Mouse (Mus musculus) limb, embryonic 14.5 days (tissue): Measurements from ENCODE around the gene Rnf169. TPM values are rescaled to one million over a fixed set of nuclear protein-coding genes. Genes with fewer than 3 reads are reported as not detected.

Experiments used
- ATAC-seq: fragments of 200-750 bp; cut with Nextera tagmentation; 2 replicates; pipeline ENCODE4 v1.8.0; 2017; ENCODE audit warnings: low read depth, moderate number of reproducible peaks, moderate TSS enrichment; ENCODE audit not compliant: low FRiP score
- DNase-seq: peaks from one replicate; pipeline ENCODE4 v3.0.0-alpha.2; 2015; ENCODE audit warnings: low spot score
- H3K27ac ChIP-seq: fragments of 300-500 bp; sonication (generic); replicated peaks from 2 replicates; pipeline ENCODE4 v1.5.1; 2014; ENCODE audit warnings: low read depth, mild to moderate bottlenecking, low read length, moderate library complexity, mixed read lengths
- H3K27me3 ChIP-seq: fragments of 300-500 bp; sonication (generic); 2 replicates; pipeline ENCODE4 v1.6.1; 2014; ENCODE audit warnings: low read length, mixed read lengths; ENCODE audit not compliant: control insufficient read depth, insufficient read depth
- H3K36me3 ChIP-seq: fragments of 300-500 bp; sonication (generic); 2 replicates; pipeline ENCODE4 v1.6.1; 2014; ENCODE audit warnings: mild to moderate bottlenecking, low read length, moderate library complexity, mixed read lengths; ENCODE audit not compliant: control insufficient read depth, insufficient read depth
- H3K4me1 ChIP-seq: fragments of 300-500 bp; sonication (generic); 2 replicates; pipeline ENCODE4 v1.6.1; 2014; ENCODE audit warnings: antibody characterized with exemption, low read length, mixed read lengths; ENCODE audit not compliant: control insufficient read depth, insufficient read depth
- H3K4me2 ChIP-seq: fragments of 300-500 bp; sonication (generic); replicated peaks from 2 replicates; pipeline ENCODE4 v1.6.1; 2014; ENCODE audit warnings: low read depth, mild to moderate bottlenecking, low read length, moderate library complexity; ENCODE audit not compliant: severe bottlenecking
- H3K4me3 ChIP-seq: fragments of 300-500 bp; sonication (generic); replicated peaks from 2 replicates; pipeline ENCODE4 v1.5.1; 2014; ENCODE audit warnings: low read length
- H3K9ac ChIP-seq: fragments of 300-500 bp; sonication (generic); 2 replicates; pipeline ENCODE4 v1.6.1; 2014; ENCODE audit warnings: mild to moderate bottlenecking, low read depth, low read length, moderate library complexity; ENCODE audit not compliant: severe bottlenecking
- H3K9me3 ChIP-seq: fragments of 300-500 bp; sonication (generic); 2 replicates; pipeline ENCODE4 v1.6.1; 2016; ENCODE audit warnings: low read length; ENCODE audit not compliant: control insufficient read depth
- POLR2A ChIP-seq: fragments of 200-500 bp; IDR thresholded peaks from 2 replicates; pipeline ENCODE4 v1.8.0; 2012; ENCODE audit warnings: inconsistent platforms, mild to moderate bottlenecking, moderate library complexity, borderline replicate concordance; ENCODE audit not compliant: insufficient read depth, insufficient read length; ENCODE audit errors: extremely low read depth
- WGBS: fragments of 180-500 bp; shearing (Covaris S2); extraction: QIAGEN DNeasy Blood & Tissue Kit; methylation state at CpG from one replicate; pipeline ENCODE4 v1.1.7; 2014; 5-methylcytosine and 5-hydroxymethylcytosine counted together
- polyA plus RNA-seq, 2 experiments: library from polyadenylated mRNA; depleted of rRNA in 1 of 2; stranded (reverse) in 1 of 2; unstranded in 1 of 2; fragments of >200 nt; fragmentation: Nextera tagmentation in 1 of 2; extraction: Ambion mirVana in 1 of 2; gene quantifications; 2 replicates each; pipeline versions ENCODE4 v1.2.1 to v1.2.3; 2012 to 2014

The Rnf169 gene
- polyA plus RNA-seq, 2 experiments: 7.3 to 9.7 TPM

GRCm38 (mm10) chr7:99944520-99944919 lies 35.7 kb downstream of the Rnf169 start:
- H3K4me1 ChIP-seq: no peaks in the 10 kb centered on the region
- H3K9me3 ChIP-seq: no peaks in the 10 kb centered on the region
- H3K4me2 ChIP-seq: no peak overlapping the region
- H3K9ac ChIP-seq: no peak overlapping the region
- no peak for DNase-seq
- no peak overlapping the region for H3K4me3 ChIP-seq
- no peak for ATAC-seq
- no peak overlapping the region for H3K27ac ChIP-seq
- no peak for TF ChIP-seq POLR2A
- 94% methylated on average over 3 of the region's 3 CpGs for WGBS
- H3K36me3 ChIP-seq: peaks cover 65% of the 10 kb centered on the region
- H3K27me3 ChIP-seq: no peaks in the 10 kb centered on the region

DNA sequence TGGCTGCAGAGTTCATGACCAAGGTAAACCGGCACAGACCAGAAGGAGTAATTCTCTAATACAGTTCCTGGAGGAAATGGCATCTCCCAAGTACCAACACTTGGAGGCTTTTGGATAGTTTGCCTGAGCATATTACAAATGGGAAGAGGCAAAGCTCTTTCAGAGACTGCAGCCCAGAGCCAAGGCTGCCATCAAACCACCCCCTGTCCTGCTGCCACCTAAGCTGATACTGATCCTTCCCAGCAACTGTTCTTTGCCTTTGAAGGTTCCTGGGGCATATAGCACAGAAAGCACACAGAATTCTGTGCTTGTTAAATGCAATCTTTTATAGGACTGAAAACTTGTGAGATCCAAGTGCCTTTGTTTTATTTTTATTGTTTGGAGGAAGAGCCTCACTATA lies 39.6 kb downstream of the Rnf169 start:
- Histone ChIP-seq H3K36me3 (peaks cover 52% of the 10 kb centered on the region), H3K4me3 (no peak overlapping the region), H3K9ac (no peak overlapping the region), H3K4me1 (no peaks in the 10 kb centered on the region), H3K9me3 (no peaks in the 10 kb centered on the region), H3K4me2 (no peak overlapping the region), H3K27me3 (no peaks in the 10 kb centered on the region), H3K27ac (no peak overlapping the region)
- no peak for ATAC-seq
- no peak for DNase-seq
- TF ChIP-seq POLR2A: no peak
- WGBS: 100% methylated on average over 1 of the region's 1 CpGs

- TF ChIP-seq POLR2A: no peak
- Histone ChIP-seq H3K4me3 (no peak overlapping the region), H3K9me3 (no peaks in the 10 kb centered on the region), H3K27ac (no peak overlapping the region), H3K9ac (no peak overlapping the region), H3K4me1 (no peaks in the 10 kb centered on the region), H3K36me3 (peaks cover 44% of the 10 kb centered on the region), H3K27me3 (no peaks in the 10 kb centered on the region), H3K4me2 (no peak overlapping the region)
- DNase-seq: no peak
- WGBS: 93% methylated on average over 1 of the region's 1 CpGs
- no peak for ATAC-seq
Observed at GRCm38 (mm10) chr7:99935758-99936157, 44.5 kb downstream of the Rnf169 start.

- peak; percentile 67 for DNase-seq
Observed at GRCm38 (mm10) chr7:99926916-99927714, 53.1 kb downstream of the Rnf169 start.

GRCm38 (mm10) chr7:99920416-99920815 lies 59.8 kb downstream of the Rnf169 start:
- Histone ChIP-seq H3K27ac (no peak overlapping the region), H3K36me3 (peaks cover 37% of the 10 kb centered on the region), H3K4me3 (no peak overlapping the region), H3K9ac (no peak overlapping the region), H3K27me3 (no peaks in the 10 kb centered on the region), H3K4me1 (peaks cover 16% of the 10 kb centered on the region), H3K9me3 (no peaks in the 10 kb centered on the region), H3K4me2 (no peak overlapping the region)
- TF ChIP-seq POLR2A: no peak
- WGBS: 81% methylated on average over 2 of the region's 2 CpGs
- ATAC-seq (no peak), DNase-seq (no peak)

More at GRCm38 (mm10) chr7:99926916-99927714, 53.1 kb downstream of the Rnf169 start:
- Histone ChIP-seq H3K27me3 (no peaks in the 10 kb centered on the region), H3K36me3 (peaks cover 74% of the 10 kb centered on the region), H3K9me3 (no peaks in the 10 kb centered on the region), H3K4me3 (no peak overlapping the region), H3K9ac (no peak overlapping the region), H3K4me1 (no peaks in the 10 kb centered on the region), H3K27ac (no peak overlapping the region), H3K4me2 (no peak overlapping the region)
- ATAC-seq: no peak
- TF ChIP-seq POLR2A: no peak
- 77% methylated on average over 10 of the region's 10 CpGs for WGBS
